Mouse (Mus musculus): Measurements from ENCODE around the gene Adamts17. TPM values are rescaled to one million over a fixed set of nuclear protein-coding genes. Genes with fewer than 3 reads are reported as not detected.

The Adamts17 gene
- polyA plus RNA-seq, 1 experiment from 2014 or later = 11.2 TPM

- Histone ChIP-seq H3K4me2 (ENCODE audit: low read depth, low read length) (no peak overlapping the region), H3K9me3 (ENCODE audit: control insufficient read depth, low read length) (no peaks in the 10 kb centered on the region), H3K27ac (replicated peaks; ENCODE audit: low read depth, low read length) (no peak overlapping the region), H3K27me3 (replicated peaks; ENCODE audit: control insufficient read depth, insufficient read depth, low read length) (no peaks in the 10 kb centered on the region), H3K9ac (ENCODE audit: low read depth, low read length) (no peak overlapping the region), H3K4me3 (ENCODE audit: low read depth, low read length) (no peak overlapping the region), H3K36me3 (ENCODE audit: control insufficient read depth, insufficient read depth, low read length) (no peaks in the 10 kb centered on the region), H3K4me1 (ENCODE audit: control insufficient read depth, insufficient read depth, low read length) (peaks cover 6% of the 10 kb centered on the region; the same call in 1 of the 2 replicates)
- 49% methylated on average over 5 of the region's 5 CpGs for WGBS
- DNase-seq (ENCODE audit: low spot score) (no peak), ATAC-seq (ENCODE audit: low read depth) (no peak)
These were observed 35.7 kb upstream of the Adamts17 start for GRCm38 (mm10) chr7:66803798-66804197.

GRCm38 (mm10) chr7:66806801-66807200 lies 32.7 kb upstream of the Adamts17 start:
- Histone ChIP-seq H3K9me3 (ENCODE audit: control insufficient read depth, low read length) (no peaks in the 10 kb centered on the region), H3K4me3 (ENCODE audit: low read depth, low read length) (no peak overlapping the region), H3K27me3 (replicated peaks; ENCODE audit: control insufficient read depth, insufficient read depth, low read length) (no peaks in the 10 kb centered on the region), H3K4me1 (ENCODE audit: control insufficient read depth, insufficient read depth, low read length) (no peaks in the 10 kb centered on the region), H3K4me2 (ENCODE audit: low read depth, low read length) (no peak overlapping the region), H3K36me3 (ENCODE audit: control insufficient read depth, insufficient read depth, low read length) (no peaks in the 10 kb centered on the region), H3K9ac (ENCODE audit: low read depth, low read length) (no peak overlapping the region), H3K27ac (replicated peaks; ENCODE audit: low read depth, low read length) (no peak overlapping the region)
- 79% methylated on average over 3 of the region's 3 CpGs for WGBS
- ATAC-seq (ENCODE audit: low read depth) (no peak), DNase-seq (ENCODE audit: low spot score) (no peak)

GRCm38 (mm10) chr7:66810436-66810835 lies 29.1 kb upstream of the Adamts17 start:
- H3K4me1 ChIP-seq (ENCODE audit: control insufficient read depth, insufficient read depth, low read length) = peaks cover 9% of the 10 kb centered on the region; the same call in 1 of the 2 replicates
- 92% methylated on average over 7 of the region's 7 CpGs for WGBS
- H3K27ac ChIP-seq (replicated peaks; ENCODE audit: low read depth, low read length) = no peak overlapping the region
- no peaks in the 10 kb centered on the region for H3K27me3 ChIP-seq (replicated peaks; ENCODE audit: control insufficient read depth, insufficient read depth, low read length)
- H3K36me3 ChIP-seq (ENCODE audit: control insufficient read depth, insufficient read depth, low read length) = no peaks in the 10 kb centered on the region
- H3K9ac ChIP-seq (ENCODE audit: low read depth, low read length) = no peak overlapping the region
- ATAC-seq (ENCODE audit: low read depth) (no peak), DNase-seq (ENCODE audit: low spot score) (no peak)
- H3K9me3 ChIP-seq (ENCODE audit: control insufficient read depth, low read length) = no peaks in the 10 kb centered on the region
- no peak overlapping the region for H3K4me3 ChIP-seq (ENCODE audit: low read depth, low read length)
- no peak overlapping the region for H3K4me2 ChIP-seq (ENCODE audit: low read depth, low read length)

- Histone ChIP-seq H3K4me3 (ENCODE audit: low read depth, low read length) (no peak overlapping the region), H3K4me2 (ENCODE audit: low read depth, low read length) (no peak overlapping the region), H3K27ac (replicated peaks; ENCODE audit: low read depth, low read length) (no peak overlapping the region), H3K27me3 (replicated peaks; ENCODE audit: control insufficient read depth, insufficient read depth, low read length) (no peaks in the 10 kb centered on the region), H3K9ac (ENCODE audit: low read depth, low read length) (no peak overlapping the region), H3K4me1 (ENCODE audit: control insufficient read depth, insufficient read depth, low read length) (peaks cover 11% of the 10 kb centered on the region; the same call in 1 of the 2 replicates), H3K9me3 (ENCODE audit: control insufficient read depth, low read length) (no peaks in the 10 kb centered on the region), H3K36me3 (ENCODE audit: control insufficient read depth, insufficient read depth, low read length) (no peaks in the 10 kb centered on the region)
- ATAC-seq (ENCODE audit: low read depth) = no peak
- DNase-seq (ENCODE audit: low spot score) = no peak
- WGBS = 76% methylated on average over 1 of the region's 1 CpGs
These were observed 28.2 kb upstream of the Adamts17 start for GRCm38 (mm10) chr7:66811294-66811693.

GRCm38 (mm10) chr7:66812289-66812688 lies 27.2 kb upstream of the Adamts17 start:
- ATAC-seq (ENCODE audit: low read depth) (no peak), DNase-seq (ENCODE audit: low spot score) (no peak)
- H3K9me3 ChIP-seq (ENCODE audit: control insufficient read depth, low read length) = no peaks in the 10 kb centered on the region
- no peak overlapping the region for H3K9ac ChIP-seq (ENCODE audit: low read depth, low read length)
- no peak overlapping the region for H3K4me2 ChIP-seq (ENCODE audit: low read depth, low read length)
- no peak overlapping the region; the same call in 1 of the 2 replicates for H3K27ac ChIP-seq (replicated peaks; ENCODE audit: low read depth, low read length)
- H3K4me1 ChIP-seq (ENCODE audit: control insufficient read depth, insufficient read depth, low read length) = peaks cover 11% of the 10 kb centered on the region; the same call in 1 of the 2 replicates
- H3K4me3 ChIP-seq (ENCODE audit: low read depth, low read length) = no peak overlapping the region
- H3K27me3 ChIP-seq (replicated peaks; ENCODE audit: control insufficient read depth, insufficient read depth, low read length) = no peaks in the 10 kb centered on the region
- WGBS = 61% methylated on average over 4 of the region's 4 CpGs
- no peaks in the 10 kb centered on the region for H3K36me3 ChIP-seq (ENCODE audit: control insufficient read depth, insufficient read depth, low read length)

GRCm38 (mm10) chr7:66812737-66813136 lies 26.8 kb upstream of the Adamts17 start:
- peak overlapping the region; percentile 10; the same call in 1 of the 2 replicates for H3K27ac ChIP-seq (replicated peaks; ENCODE audit: low read depth, low read length)
- no peaks in the 10 kb centered on the region for H3K9me3 ChIP-seq (ENCODE audit: control insufficient read depth, low read length)
- no peak overlapping the region for H3K4me2 ChIP-seq (ENCODE audit: low read depth, low read length)
- no peak overlapping the region for H3K9ac ChIP-seq (ENCODE audit: low read depth, low read length)
- H3K4me3 ChIP-seq (ENCODE audit: low read depth, low read length) = no peak overlapping the region
- no peaks in the 10 kb centered on the region for H3K36me3 ChIP-seq (ENCODE audit: control insufficient read depth, insufficient read depth, low read length)
- ATAC-seq (ENCODE audit: low read depth) (peak; percentile 89), DNase-seq (ENCODE audit: low spot score) (peak; percentile 94)
- peaks cover 11% of the 10 kb centered on the region; the same call in 1 of the 2 replicates for H3K4me1 ChIP-seq (ENCODE audit: control insufficient read depth, insufficient read depth, low read length)
- 26% methylated on average over 9 of the region's 9 CpGs for WGBS
- no peaks in the 10 kb centered on the region for H3K27me3 ChIP-seq (replicated peaks; ENCODE audit: control insufficient read depth, insufficient read depth, low read length)

- 64% methylated on average over 1 of the region's 1 CpGs for WGBS
- no peak for ATAC-seq (ENCODE audit: low read depth)
- Histone ChIP-seq H3K4me1 (ENCODE audit: control insufficient read depth, insufficient read depth, low read length) (peaks cover 11% of the 10 kb centered on the region; the same call in 1 of the 2 replicates), H3K4me3 (ENCODE audit: low read depth, low read length) (no peak overlapping the region), H3K36me3 (ENCODE audit: control insufficient read depth, insufficient read depth, low read length) (no peaks in the 10 kb centered on the region), H3K4me2 (ENCODE audit: low read depth, low read length) (no peak overlapping the region), H3K9me3 (ENCODE audit: control insufficient read depth, low read length) (no peaks in the 10 kb centered on the region), H3K27ac (replicated peaks; ENCODE audit: low read depth, low read length) (peak overlapping the region; percentile 58), H3K27me3 (replicated peaks; ENCODE audit: control insufficient read depth, insufficient read depth, low read length) (no peaks in the 10 kb centered on the region), H3K9ac (ENCODE audit: low read depth, low read length) (no peak overlapping the region)
- no peak for DNase-seq (ENCODE audit: low spot score)
These were observed 26.4 kb upstream of the Adamts17 start for GRCm38 (mm10) chr7:66813172-66813571.

GRCm38 (mm10) chr7:66815526-66815925 lies 24.0 kb upstream of the Adamts17 start:
- DNase-seq (ENCODE audit: low spot score) (peak; percentile 27), ATAC-seq (ENCODE audit: low read depth) (0 out of 2 replicates have a peak, but pooled peaks have one; percentile 43)
- H3K4me3 ChIP-seq (ENCODE audit: low read depth, low read length) = no peak overlapping the region
- H3K4me2 ChIP-seq (ENCODE audit: low read depth, low read length) = no peak overlapping the region
- H3K9ac ChIP-seq (ENCODE audit: low read depth, low read length) = no peak overlapping the region
- H3K27ac ChIP-seq (replicated peaks; ENCODE audit: low read depth, low read length) = no peak overlapping the region
- H3K27me3 ChIP-seq (replicated peaks; ENCODE audit: control insufficient read depth, insufficient read depth, low read length) = no peaks in the 10 kb centered on the region
- H3K4me1 ChIP-seq (ENCODE audit: control insufficient read depth, insufficient read depth, low read length) = peaks cover 11% of the 10 kb centered on the region; the same call in 1 of the 2 replicates
- 67% methylated on average over 6 of the region's 6 CpGs for WGBS
- no peaks in the 10 kb centered on the region for H3K36me3 ChIP-seq (ENCODE audit: control insufficient read depth, insufficient read depth, low read length)
- H3K9me3 ChIP-seq (ENCODE audit: control insufficient read depth, low read length) = no peaks in the 10 kb centered on the region

- no peaks in the 10 kb centered on the region for H3K9me3 ChIP-seq (ENCODE audit: control insufficient read depth, low read length)
- no peak overlapping the region for H3K27ac ChIP-seq (replicated peaks; ENCODE audit: low read depth, low read length)
- no peaks in the 10 kb centered on the region for H3K27me3 ChIP-seq (replicated peaks; ENCODE audit: control insufficient read depth, insufficient read depth, low read length)
- DNase-seq (ENCODE audit: low spot score) = no peak
- no peak overlapping the region for H3K9ac ChIP-seq (ENCODE audit: low read depth, low read length)
- 0 out of 2 replicates have a peak, but pooled peaks cover 6% of the 10 kb centered on the region for H3K4me1 ChIP-seq (ENCODE audit: control insufficient read depth, insufficient read depth, low read length)
- H3K4me2 ChIP-seq (ENCODE audit: low read depth, low read length) = no peak overlapping the region
- WGBS = 31% methylated on average over 6 of the region's 6 CpGs
- H3K36me3 ChIP-seq (ENCODE audit: control insufficient read depth, insufficient read depth, low read length) = no peaks in the 10 kb centered on the region
- peak; percentile 45; the same call in 1 of the 2 replicates for ATAC-seq (ENCODE audit: low read depth)
- no peak overlapping the region for H3K4me3 ChIP-seq (ENCODE audit: low read depth, low read length)
These were observed 19.5 kb upstream of the Adamts17 start for GRCm38 (mm10) chr7:66820034-66820433.
